Mouse (Mus musculus) lung, embryonic 15.5 days (tissue): ENCODE measurements around the gene Gpr174. TPM values are rescaled to one million over a fixed set of nuclear protein-coding genes. Genes with fewer than 3 reads are reported as not detected.
"Not testable (repeated sequence)": the region's sequence is repeated elsewhere in the genome, so short reads cannot be mapped to it uniquely, and the experiment has no call there.

Experiments
- ATAC-seq: fragments of 200-750 bp; cut with Nextera tagmentation; 2 replicates; pipeline ENCODE4 v1.8.0; 2017; ENCODE audit warnings: moderate number of reproducible peaks, borderline replicate concordance; ENCODE audit not compliant: low FRiP score, low TSS enrichment; ENCODE audit errors: extremely low read depth
- H3K27ac ChIP-seq: fragments of 300-500 bp; sonication (generic); 2 replicates; pipeline ENCODE4 v1.5.1; 2015; ENCODE audit warnings: moderate library complexity, mild to moderate bottlenecking, inconsistent platforms
- H3K27me3 ChIP-seq: fragments of 300-500 bp; sonication (generic); 2 replicates; pipeline ENCODE4 v1.6.1; 2015; ENCODE audit warnings: inconsistent platforms
- H3K36me3 ChIP-seq: fragments of 300-500 bp; sonication (generic); 2 replicates; pipeline ENCODE4 v1.6.1; 2015; ENCODE audit warnings: inconsistent platforms
- H3K4me1 ChIP-seq: fragments of 300-500 bp; sonication (generic); 2 replicates; pipeline ENCODE4 v1.6.1; 2015; ENCODE audit warnings: inconsistent platforms
- H3K4me2 ChIP-seq: fragments of 300-500 bp; sonication (generic); 2 replicates; pipeline ENCODE4 v1.6.1; 2015; ENCODE audit warnings: inconsistent platforms, mild to moderate bottlenecking, moderate library complexity
- H3K4me3 ChIP-seq: fragments of 300-500 bp; sonication (generic); 2 replicates; pipeline ENCODE4 v1.5.1; 2015; ENCODE audit warnings: mild to moderate bottlenecking, inconsistent platforms
- H3K9ac ChIP-seq: fragments of 300-500 bp; sonication (generic); 2 replicates; pipeline ENCODE4 v1.6.1; 2015; ENCODE audit warnings: inconsistent platforms
- H3K9me3 ChIP-seq: fragments of 300-500 bp; sonication (generic); 2 replicates; pipeline ENCODE4 v1.6.1; 2016; ENCODE audit warnings: inconsistent platforms
- WGBS: fragments of 180-500 bp; shearing (Covaris S2); methylation state at CpG from one replicate; pipeline ENCODE4 v1.1.7; 2015; 5-methylcytosine and 5-hydroxymethylcytosine counted together
- polyA plus RNA-seq: library from polyadenylated mRNA; unstranded; fragments of >200 nt; fragmentation: Nextera tagmentation; extraction: Ambion mirVana; gene quantifications from 2 replicates; pipeline ENCODE4 v1.2.1, GENCODE M21; 2015

Gene Gpr174
- 0.04 and 0.08 TPM in 2 replicates for polyA plus RNA-seq

GRCm38 (mm10) chrX:107255486-107256227 lies at the start of gene Gpr174:
Gpr174 (plus strand) TSS chrX:107255878.
- 47% methylated on average over 2 of the region's 2 CpGs for WGBS
- Histone ChIP-seq H3K9me3 (no peaks in the 10 kb centered on the region), H3K4me1 (no peaks in the 10 kb centered on the region), H3K4me3 (no peak within 1 kb of the TSS), H3K9ac (no peak within 1 kb of the TSS), H3K36me3 (no peaks in the 10 kb centered on the region), H3K27ac (no peak within 1 kb of the TSS), H3K27me3 (no peaks in the 10 kb centered on the region), H3K4me2 (no peak within 1 kb of the TSS)
- no peak for ATAC-seq

GRCm38 (mm10) chrX:107217577-107218090 lies 38.0 kb upstream of the Gpr174 start:
- Histone ChIP-seq H3K27me3 (no peaks in the 10 kb centered on the region), H3K9me3 (no peaks in the 10 kb centered on the region), H3K4me2 (no peak overlapping the region), H3K4me1 (no peaks in the 10 kb centered on the region), H3K4me3 (no peak overlapping the region), H3K36me3 (no peaks in the 10 kb centered on the region), H3K9ac (no peak overlapping the region), H3K27ac (no peak overlapping the region)
- ATAC-seq, result no peak
- 83% methylated on average over 2 of the region's 2 CpGs for WGBS

GRCm38 (mm10) chrX:107224846-107225245 lies 30.8 kb upstream of the Gpr174 start:
- 62% methylated on average over 1 of the region's 1 CpGs for WGBS
- Histone ChIP-seq H3K27me3 (no peaks in the 10 kb centered on the region), H3K4me1 (no peaks in the 10 kb centered on the region), H3K27ac (no peak overlapping the region), H3K4me2 (no peak overlapping the region), H3K36me3 (no peaks in the 10 kb centered on the region), H3K4me3 (no peak overlapping the region), H3K9ac (no peak overlapping the region), H3K9me3 (no peaks in the 10 kb centered on the region)
- ATAC-seq, result no peak

GRCm38 (mm10) chrX:107231214-107231613 lies 24.5 kb upstream of the Gpr174 start:
- Histone ChIP-seq H3K9me3 (no peaks in the 10 kb centered on the region), H3K27me3 (no peaks in the 10 kb centered on the region), H3K4me3 (no peak overlapping the region), H3K9ac (no peak overlapping the region), H3K36me3 (no peaks in the 10 kb centered on the region), H3K4me2 (no peak overlapping the region), H3K4me1 (no peaks in the 10 kb centered on the region), H3K27ac (no peak overlapping the region)
- no peak for ATAC-seq
- 52% methylated on average over 1 of the region's 1 CpGs for WGBS

- no peak overlapping the region for H3K4me3 ChIP-seq
Measured at GRCm38 (mm10) chrX:107234655-107235054, 21.0 kb upstream of the Gpr174 start.

GRCm38 (mm10) chrX:107236461-107236860 lies 19.2 kb upstream of the Gpr174 start:
- Histone ChIP-seq H3K9me3 (no peaks in the 10 kb centered on the region), H3K4me3 (no peak overlapping the region), H3K4me1 (no peaks in the 10 kb centered on the region), H3K27me3 (no peaks in the 10 kb centered on the region), H3K4me2 (no peak overlapping the region), H3K27ac (no peak overlapping the region), H3K9ac (no peak overlapping the region), H3K36me3 (no peaks in the 10 kb centered on the region)
- no peak for ATAC-seq
- WGBS, result 70% methylated on average over 1 of the region's 1 CpGs

More at GRCm38 (mm10) chrX:107234655-107235054, 21.0 kb upstream of the Gpr174 start:
- ATAC-seq, result no peak
- Histone ChIP-seq H3K9me3 (no peaks in the 10 kb centered on the region), H3K9ac (no peak overlapping the region), H3K36me3 (no peaks in the 10 kb centered on the region), H3K27ac (no peak overlapping the region), H3K4me2 (no peak overlapping the region), H3K4me1 (no peaks in the 10 kb centered on the region), H3K27me3 (no peaks in the 10 kb centered on the region)

- ATAC-seq, result no peak
Measured at GRCm38 (mm10) chrX:107250390-107250789, 5.3 kb upstream of the Gpr174 start.

GRCm38 (mm10) chrX:107264619-107265018 lies 8.9 kb downstream of the Gpr174 start:
- no peaks in the 10 kb centered on the region for H3K4me1 ChIP-seq
- no peaks in the 10 kb centered on the region for H3K27me3 ChIP-seq
- H3K9ac ChIP-seq, result no peak overlapping the region
- H3K4me2 ChIP-seq, result no peak overlapping the region
- no peaks in the 10 kb centered on the region for H3K36me3 ChIP-seq
- H3K4me3 ChIP-seq, result no peak overlapping the region
- ATAC-seq, result no peak
- H3K9me3 ChIP-seq, result no peaks in the 10 kb centered on the region
- 23% methylated on average over 1 of the region's 1 CpGs for WGBS
- no peak overlapping the region for H3K27ac ChIP-seq

More at GRCm38 (mm10) chrX:107250390-107250789, 5.3 kb upstream of the Gpr174 start:
- 78% methylated on average over 2 of the region's 2 CpGs for WGBS
- Histone ChIP-seq H3K9me3 (no peaks in the 10 kb centered on the region), H3K4me1 (no peaks in the 10 kb centered on the region), H3K36me3 (no peaks in the 10 kb centered on the region), H3K9ac (no peak overlapping the region), H3K4me3 (no peak overlapping the region), H3K27me3 (no peaks in the 10 kb centered on the region), H3K4me2 (no peak overlapping the region), H3K27ac (no peak overlapping the region)

GRCm38 (mm10) chrX:107277606-107278005 lies 21.9 kb downstream of the Gpr174 start:
- no peaks in the 10 kb centered on the region for H3K9me3 ChIP-seq
- H3K4me3 ChIP-seq, result no peak overlapping the region
- H3K36me3 ChIP-seq, result no peaks in the 10 kb centered on the region
- WGBS, result 59% methylated on average over 2 of the region's 2 CpGs
- H3K27me3 ChIP-seq, result no peaks in the 10 kb centered on the region
- H3K9ac ChIP-seq, result no peak overlapping the region
- no peak overlapping the region for H3K4me2 ChIP-seq
- H3K27ac ChIP-seq, result no peak overlapping the region
- no peaks in the 10 kb centered on the region for H3K4me1 ChIP-seq
- no peak for ATAC-seq

GRCm38 (mm10) chrX:107284211-107284610 lies 28.5 kb downstream of the Gpr174 start:
- Histone ChIP-seq H3K9ac (no peak overlapping the region), H3K4me2 (no peak overlapping the region), H3K9me3 (no peaks in the 10 kb centered on the region), H3K27ac (no peak overlapping the region), H3K4me1 (no peaks in the 10 kb centered on the region), H3K4me3 (no peak overlapping the region), H3K27me3 (no peaks in the 10 kb centered on the region), H3K36me3 (no peaks in the 10 kb centered on the region)
- 39% methylated on average over 4 of the region's 4 CpGs for WGBS
- ATAC-seq, result no peak

GRCm38 (mm10) chrX:107297861-107298260 lies 42.2 kb downstream of the Gpr174 start:
- H3K36me3 ChIP-seq, H3K4me3 ChIP-seq, H3K4me1 ChIP-seq, H3K4me2 ChIP-seq, H3K27me3 ChIP-seq, H3K9me3 ChIP-seq, ATAC-seq, H3K9ac ChIP-seq, H3K27ac ChIP-seq: not testable (repeated sequence)
- WGBS, result 80% methylated on average over 6 of the region's 6 CpGs

GRCm38 (mm10) chrX:107298761-107299160 lies 43.1 kb downstream of the Gpr174 start:
- no peaks in the 10 kb centered on the region for H3K27me3 ChIP-seq
- H3K4me1 ChIP-seq, result no peaks in the 10 kb centered on the region
- ATAC-seq, result no peak
- no peak overlapping the region for H3K27ac ChIP-seq
- H3K9me3 ChIP-seq, result no peaks in the 10 kb centered on the region
- no peak overlapping the region for H3K4me3 ChIP-seq
- H3K9ac ChIP-seq, result no peak overlapping the region
- no peaks in the 10 kb centered on the region for H3K36me3 ChIP-seq
- H3K4me2 ChIP-seq, result no peak overlapping the region
